Mouse (Mus musculus) cortical plate, adult 2 months (tissue): ENCODE data around the gene Slc10a7. TPM values are rescaled to one million over a fixed set of nuclear protein-coding genes. Genes with fewer than 3 reads are reported as not detected.

Experiments
- H3K27ac ChIP-seq: fragments of 200-500 bp; 2 replicates; pipeline ENCODE4 v1.5.1; 2012; ENCODE audit warnings: low read length, control low read depth, inconsistent platforms; ENCODE audit not compliant: insufficient read depth
- H3K4me1 ChIP-seq: fragments of 200-500 bp; 2 replicates; pipeline ENCODE4 v1.6.1; 2011; ENCODE audit warnings: low read length; ENCODE audit not compliant: control insufficient read depth, insufficient read depth
- H3K4me3 ChIP-seq: fragments of 200-500 bp; 2 replicates; pipeline ENCODE4 v1.5.1; 2011; ENCODE audit warnings: mild to moderate bottlenecking, low read length, control low read depth; ENCODE audit not compliant: insufficient read depth
- CTCF ChIP-seq: fragments of 200-500 bp; IDR thresholded peaks from 2 replicates; pipeline ENCODE4 v1.5.1; 2011; ENCODE audit warnings: mild to moderate bottlenecking, control low read depth, low read length; ENCODE audit not compliant: insufficient read depth; ENCODE audit errors: extremely low read depth
- POLR2A ChIP-seq: fragments of 200-500 bp; IDR thresholded peaks from 2 replicates; pipeline ENCODE4 v1.6.1; 2011; ENCODE audit warnings: mild to moderate bottlenecking, low read length, control low read depth; ENCODE audit not compliant: insufficient read depth; ENCODE audit errors: extremely low read depth
- polyA plus RNA-seq: library from polyadenylated mRNA; depleted of rRNA; stranded (reverse); fragments of >200 nt; gene quantifications from 2 replicates; pipeline ENCODE4 v1.2.3, GENCODE M21; 2012

Slc10a7 gene
- polyA plus RNA-seq, 1 experiment, result 4.1 TPM

- no peak overlapping the region for H3K27ac ChIP-seq
- no peak overlapping the region for H3K4me3 ChIP-seq
- TF ChIP-seq POLR2A (no peak), CTCF (no peak)
- no peaks in the 10 kb centered on the region for H3K4me1 ChIP-seq
Observed at GRCm38 (mm10) chr8:78611019-78611418, 101.9 kb downstream of the Slc10a7 start.

DNA sequence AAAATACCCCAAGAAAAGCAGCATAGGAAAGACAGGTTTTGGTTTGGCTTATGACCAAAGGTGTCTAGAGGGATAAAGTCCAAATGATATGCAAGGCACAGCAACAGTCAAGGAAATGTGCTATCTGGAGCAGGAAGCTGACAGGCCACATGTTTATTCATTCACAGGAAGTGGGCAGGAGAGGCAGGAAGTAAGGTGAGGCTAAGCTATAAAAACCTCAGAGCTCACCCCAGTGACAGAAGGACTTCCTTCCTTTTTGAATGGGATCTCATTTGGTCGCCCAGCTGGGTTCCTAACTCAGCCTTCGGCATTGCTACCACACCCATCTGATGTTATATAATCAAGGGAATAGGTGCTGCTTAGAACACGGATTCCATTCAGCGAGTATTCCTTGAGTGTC lies 113.2 kb downstream of the Slc10a7 start:
- Histone ChIP-seq H3K4me3 (no peak overlapping the region), H3K4me1 (no peaks in the 10 kb centered on the region), H3K27ac (no peak overlapping the region)
- TF ChIP-seq POLR2A (no peak), CTCF (no peak)

DNA sequence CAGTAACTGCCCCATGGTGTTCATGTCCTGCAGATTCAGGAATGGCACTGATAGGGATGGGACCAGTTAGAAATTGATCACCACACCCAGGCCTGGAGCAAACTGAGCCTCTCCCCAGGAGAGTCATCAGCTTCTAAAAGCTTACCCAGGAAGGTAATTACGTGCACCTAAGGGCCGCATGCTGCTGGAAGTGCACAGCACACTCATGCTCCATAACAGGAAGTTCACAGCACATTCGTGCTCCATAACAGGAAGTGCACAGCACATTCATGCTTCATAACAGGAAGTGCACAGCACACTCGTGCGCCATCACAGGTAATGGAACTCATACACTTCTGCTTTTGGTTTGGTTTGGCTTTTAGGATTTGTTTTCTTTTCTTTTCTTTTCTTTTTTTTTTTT lies 114.8 kb downstream of the Slc10a7 start:
- no peaks in the 10 kb centered on the region for H3K4me1 ChIP-seq
- H3K4me3 ChIP-seq, result no peak overlapping the region
- TF ChIP-seq POLR2A (no peak), CTCF (no peak)
- H3K27ac ChIP-seq, result no peak overlapping the region

- no peak overlapping the region for H3K4me3 ChIP-seq
- no peaks in the 10 kb centered on the region for H3K4me1 ChIP-seq
- TF ChIP-seq POLR2A (no peak), CTCF (no peak)
- H3K27ac ChIP-seq, result no peak overlapping the region
Observed at GRCm38 (mm10) chr8:78624738-78625442, 115.7 kb downstream of the Slc10a7 start.

DNA sequence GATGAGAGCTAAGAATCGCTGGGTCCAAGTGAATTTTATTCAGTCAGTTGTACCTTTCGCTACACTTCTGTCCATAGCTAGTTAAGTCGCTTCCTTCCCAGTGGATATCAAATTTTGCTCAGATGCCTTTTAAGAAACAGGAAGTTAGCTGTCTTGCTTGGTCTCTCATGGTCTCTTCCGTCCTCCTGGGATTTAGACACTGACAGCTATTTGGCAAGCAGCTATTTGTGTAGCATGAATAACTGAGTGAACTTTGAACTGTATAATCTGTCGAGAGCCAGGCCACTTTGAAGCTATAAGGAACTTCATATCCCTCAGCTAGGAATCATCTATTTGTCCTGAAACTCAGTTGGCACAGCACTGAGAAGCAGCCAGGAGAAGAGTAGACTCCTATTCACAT lies 117.5 kb downstream of the Slc10a7 start:
- H3K4me1 ChIP-seq, result no peaks in the 10 kb centered on the region
- TF ChIP-seq POLR2A (no peak), CTCF (no peak)

GRCm38 (mm10) chr8:78627793-78628192 lies 118.6 kb downstream of the Slc10a7 start:
- TF ChIP-seq POLR2A, result no peak
- Histone ChIP-seq H3K4me3 (no peak overlapping the region), H3K4me1 (no peaks in the 10 kb centered on the region), H3K27ac (no peak overlapping the region)

More for the DNA sequence above, 117.5 kb downstream of the Slc10a7 start:
- H3K27ac ChIP-seq, result no peak overlapping the region
- no peak overlapping the region for H3K4me3 ChIP-seq

DNA sequence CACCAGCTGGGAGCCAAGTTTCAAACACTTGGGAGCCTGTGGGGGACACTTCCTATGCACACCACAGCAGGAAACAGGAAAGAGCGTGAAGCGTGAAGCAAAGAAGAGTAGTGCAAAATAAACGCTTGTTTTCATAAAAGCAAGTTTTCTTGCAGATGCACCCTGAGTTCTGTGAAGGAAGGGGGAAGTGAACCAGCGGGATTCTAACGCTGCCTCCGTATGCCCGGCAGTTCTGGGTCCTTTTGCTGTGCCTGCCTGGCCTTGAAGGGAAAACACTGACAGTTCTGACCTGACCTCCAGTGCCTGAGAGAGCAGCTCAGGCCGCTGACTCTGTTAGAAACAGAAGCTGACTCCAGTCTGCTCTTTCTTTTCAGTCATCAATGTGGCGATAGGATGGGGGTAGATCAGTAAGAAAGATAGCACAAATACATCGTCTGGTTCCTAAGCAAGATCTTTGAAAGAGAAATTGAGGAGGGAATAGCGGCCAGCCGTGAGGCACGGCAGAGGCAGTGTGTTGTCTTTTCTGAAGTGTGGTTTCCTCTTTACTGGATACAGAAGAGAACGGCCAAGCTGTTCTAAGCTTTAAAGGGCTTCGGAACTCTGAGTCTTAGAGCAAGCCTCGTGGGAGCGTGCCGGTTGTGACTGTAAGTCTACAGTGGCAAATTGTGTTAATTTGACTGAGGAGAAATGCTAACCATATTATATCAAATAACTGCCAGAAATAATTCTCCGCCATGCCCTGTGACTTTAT lies 121.4 kb downstream of the Slc10a7 start:
- H3K27ac ChIP-seq, result no peak overlapping the region
- TF ChIP-seq CTCF, result no peak
- TF ChIP-seq POLR2A, result no peak
- peaks cover 2% of the 10 kb centered on the region; the same call in 1 of the 2 replicates for H3K4me1 ChIP-seq
- no peak overlapping the region for H3K4me3 ChIP-seq

- no peak overlapping the region for H3K4me3 ChIP-seq
- TF ChIP-seq CTCF (no peak), POLR2A (no peak)
- peaks cover 2% of the 10 kb centered on the region; the same call in 1 of the 2 replicates for H3K4me1 ChIP-seq
- H3K27ac ChIP-seq, result no peak overlapping the region
Observed at GRCm38 (mm10) chr8:78633012-78633411, 123.9 kb downstream of the Slc10a7 start.

GRCm38 (mm10) chr8:78634018-78634417 lies 124.9 kb downstream of the Slc10a7 start:
- Histone ChIP-seq H3K4me3 (no peak overlapping the region), H3K4me1 (peaks cover 2% of the 10 kb centered on the region; the same call in 1 of the 2 replicates), H3K27ac (no peak overlapping the region)
- TF ChIP-seq CTCF, result no peak
- TF ChIP-seq POLR2A, result no peak
